Mouse (Mus musculus) ES-CJ7 (cell line): Measurements from ENCODE around the gene Gm6217.
"Not testable (repeated sequence)": the region's sequence is repeated elsewhere in the genome, so short reads cannot be mapped to it uniquely, and the experiment has no call there.

Experiments used
- DNase-seq: peaks from one replicate; pipeline ENCODE4 v3.0.0; 2011; ENCODE audit warnings: low read depth, low spot score

The Gm6217 gene

DNA sequence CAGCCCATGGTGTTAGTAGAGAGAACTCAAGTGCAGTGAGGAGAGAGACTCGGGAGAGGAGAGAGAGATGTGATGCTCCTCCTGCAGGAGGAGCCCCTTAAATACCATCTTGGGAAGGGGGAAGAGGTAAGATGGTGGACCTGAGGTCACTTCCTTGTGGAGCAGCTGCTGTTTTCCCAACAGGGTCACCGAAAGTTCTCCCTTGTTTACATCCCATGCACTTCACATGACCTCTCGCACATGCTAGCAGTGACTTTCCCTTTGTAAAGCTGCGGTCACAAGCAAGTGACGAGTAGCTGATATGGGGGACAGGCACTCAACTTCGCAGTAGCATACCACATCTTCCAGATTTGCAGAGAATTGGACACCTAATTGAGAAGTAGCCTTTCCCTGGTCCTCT, at the start of gene Gm6217:
Gene Gm6217, minus strand, starts transcription at position 74 of the 400 bp plus-strand sequence.
- not testable (repeated sequence) for DNase-seq

DNA sequence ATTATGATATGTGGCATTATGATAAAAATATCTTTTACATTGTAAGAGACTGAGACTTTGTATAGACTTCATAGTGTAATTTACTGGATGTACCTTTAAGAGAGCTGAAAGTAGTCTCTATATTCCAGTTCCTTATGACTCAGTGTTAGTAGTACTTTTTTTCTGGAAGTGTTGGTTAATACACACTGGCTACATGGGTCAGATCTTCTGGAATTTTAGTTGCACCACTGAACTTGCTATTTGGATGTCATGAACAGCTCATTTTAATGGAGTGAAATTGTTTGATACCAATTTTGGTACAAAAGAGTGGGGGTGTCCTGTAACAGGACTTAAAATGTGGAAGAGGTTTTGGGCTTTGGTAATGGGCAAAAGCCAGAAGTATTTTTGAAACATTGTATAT, 46.6 kb upstream of the Gm6217 start:
- no peak for DNase-seq

DNA sequence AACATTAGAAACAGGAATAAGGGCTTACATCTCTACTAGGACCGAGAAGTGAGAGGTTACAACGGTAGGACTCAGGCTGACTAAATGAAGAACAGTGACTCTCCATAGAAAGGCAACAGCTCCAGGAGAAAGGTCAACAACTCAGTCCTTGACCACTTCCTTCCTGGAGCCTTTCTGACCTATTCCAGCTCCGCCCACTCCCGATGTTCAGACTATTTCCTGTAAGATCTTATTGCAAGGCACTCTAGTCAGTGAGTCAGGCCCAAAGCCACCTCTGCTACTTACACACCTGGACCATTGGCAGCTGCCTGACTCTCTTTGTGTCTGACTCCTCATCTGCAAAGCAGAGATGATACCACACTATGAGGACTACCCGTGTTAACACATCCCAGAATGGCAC, 44.6 kb upstream of the Gm6217 start:
- no peak for DNase-seq

DNA sequence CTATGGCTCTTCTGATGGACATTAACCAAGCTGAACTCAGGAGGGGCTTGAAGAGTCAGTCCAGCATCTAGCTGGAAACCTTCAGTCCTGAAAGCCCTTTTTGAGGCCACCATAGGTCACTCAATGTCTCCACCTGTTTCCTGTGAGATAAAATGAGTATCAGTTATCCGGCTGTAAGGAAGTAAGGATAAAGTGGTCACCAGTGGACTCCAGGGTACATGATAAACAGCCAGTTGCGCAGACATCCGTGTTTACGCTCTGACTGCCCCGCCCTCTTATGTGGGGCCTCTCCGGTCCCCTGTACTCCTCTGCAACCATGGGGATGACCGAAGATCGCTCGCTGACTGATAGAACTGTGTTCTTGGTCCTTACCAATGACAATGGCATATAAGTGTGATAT, 43.1 kb upstream of the Gm6217 start:
- DNase-seq: no peak

- no peak for DNase-seq
Observed at GRCm38 (mm10) chr1:82973901-82974300, 42.7 kb upstream of the Gm6217 start.

DNA sequence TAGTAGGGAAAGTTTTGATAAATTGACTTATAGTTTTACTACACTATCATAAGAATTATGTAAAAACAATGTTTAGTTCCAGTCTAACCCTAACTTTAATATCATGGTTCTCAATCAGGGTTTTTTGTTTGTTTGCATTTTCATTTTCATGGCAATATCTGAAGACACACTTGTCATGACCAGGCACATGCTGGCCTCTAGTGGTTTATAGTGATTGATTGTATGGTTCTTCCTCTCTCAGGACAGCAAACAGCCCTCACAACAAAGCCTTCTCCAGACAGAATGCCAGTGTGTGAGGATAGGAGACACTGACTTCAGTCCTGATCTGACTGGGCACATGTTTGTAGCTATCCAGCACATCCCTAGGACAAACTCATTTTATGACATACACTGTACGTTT, 42.0 kb upstream of the Gm6217 start:
- no peak for DNase-seq

DNA sequence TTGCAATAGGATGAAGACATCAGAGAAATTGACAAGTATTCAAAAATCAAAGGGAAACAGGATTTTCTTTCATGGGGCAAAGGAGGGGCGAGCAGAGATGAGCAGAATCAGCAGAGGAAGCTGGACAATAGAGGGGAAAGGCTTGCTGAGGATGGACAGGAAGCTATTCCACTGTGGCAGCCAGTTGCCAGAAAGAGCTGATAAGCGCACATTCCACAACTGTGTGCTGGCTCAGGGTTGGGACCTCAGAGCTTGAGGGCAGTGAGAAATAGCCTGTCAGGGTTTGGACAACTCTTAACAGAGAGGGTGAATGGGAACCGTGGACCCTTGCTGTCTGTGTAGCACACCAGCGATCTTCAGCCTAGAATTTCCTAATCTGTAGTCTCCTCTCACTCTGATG, 40.8 kb upstream of the Gm6217 start:
- DNase-seq: no peak

DNA sequence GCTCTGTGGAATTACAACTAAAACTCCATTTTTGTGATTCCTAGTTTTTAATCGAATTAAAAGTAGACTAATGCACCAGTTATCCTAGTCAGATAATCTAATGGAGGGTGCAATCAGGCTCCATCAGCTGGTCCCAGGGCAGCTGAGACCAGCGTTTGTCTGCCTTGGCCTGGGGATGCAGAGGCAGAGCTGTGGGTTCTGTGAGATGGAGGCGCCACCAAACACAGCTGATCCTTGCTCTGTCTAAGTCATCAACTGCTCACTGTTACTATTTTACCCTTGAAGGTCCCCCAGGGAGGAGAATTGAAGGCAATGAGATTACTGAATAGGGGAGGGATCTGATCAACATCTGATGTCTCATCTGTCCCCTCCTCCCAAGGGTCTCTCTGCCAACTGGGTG, 35.2 kb upstream of the Gm6217 start:
- DNase-seq: no peak

- peak; percentile 76 for DNase-seq
Observed at GRCm38 (mm10) chr1:82959870-82960385, 28.7 kb upstream of the Gm6217 start, which contains the start of gene Gm47955. Gene Gm47955, plus strand, starts transcription at chr1:82960286.

GRCm38 (mm10) chr1:82955913-82956312, 24.7 kb upstream of the Gm6217 start, which contains the start of gene Gm7544:
Gene Gm7544, minus strand, starts transcription at chr1:82956013.
- DNase-seq: not testable (repeated sequence)

- DNase-seq: peak; percentile 59
Observed at GRCm38 (mm10) chr1:82948601-82949000, 17.4 kb upstream of the Gm6217 start.

GRCm38 (mm10) chr1:82946029-82946428, 14.8 kb upstream of the Gm6217 start:
- not testable (repeated sequence) for DNase-seq

DNA sequence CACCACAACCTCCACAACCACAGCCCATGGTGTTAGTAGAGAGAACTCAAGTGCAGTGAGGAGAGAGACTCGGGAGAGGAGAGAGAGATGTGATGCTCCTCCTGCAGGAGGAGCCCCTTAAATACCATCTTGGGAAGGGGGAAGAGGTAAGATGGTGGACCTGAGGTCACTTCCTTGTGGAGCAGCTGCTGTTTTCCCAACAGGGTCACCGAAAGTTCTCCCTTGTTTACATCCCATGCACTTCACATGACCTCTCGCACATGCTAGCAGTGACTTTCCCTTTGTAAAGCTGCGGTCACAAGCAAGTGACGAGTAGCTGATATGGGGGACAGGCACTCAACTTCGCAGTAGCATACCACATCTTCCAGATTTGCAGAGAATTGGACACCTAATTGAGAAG, 12.1 kb upstream of the Gm6217 start, which contains the start of gene A030003K21Rik:
Gene A030003K21Rik, minus strand, starts transcription at position 94 of the 400 bp plus-strand sequence.
- DNase-seq: not testable (repeated sequence)

DNA sequence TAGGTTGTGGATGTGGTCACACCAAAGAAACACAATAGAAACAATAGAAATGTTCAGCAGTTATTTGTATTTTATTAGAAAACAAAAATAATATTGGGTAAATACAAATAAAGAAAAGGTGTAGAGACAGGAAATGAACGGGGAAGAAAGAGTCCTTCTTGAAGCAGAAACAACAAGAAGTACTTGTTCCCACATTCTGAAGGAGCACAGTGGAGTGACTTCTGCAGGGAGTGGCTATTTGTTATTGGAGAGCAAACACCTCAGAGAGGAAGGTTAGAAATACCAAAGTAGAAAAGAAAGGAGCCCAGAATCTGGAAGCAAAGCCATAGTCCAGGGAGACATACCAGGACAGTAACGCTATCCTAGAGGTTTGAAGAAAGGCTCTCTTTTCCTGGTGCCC, 11.3 kb upstream of the Gm6217 start:
- not testable (repeated sequence) for DNase-seq

DNA sequence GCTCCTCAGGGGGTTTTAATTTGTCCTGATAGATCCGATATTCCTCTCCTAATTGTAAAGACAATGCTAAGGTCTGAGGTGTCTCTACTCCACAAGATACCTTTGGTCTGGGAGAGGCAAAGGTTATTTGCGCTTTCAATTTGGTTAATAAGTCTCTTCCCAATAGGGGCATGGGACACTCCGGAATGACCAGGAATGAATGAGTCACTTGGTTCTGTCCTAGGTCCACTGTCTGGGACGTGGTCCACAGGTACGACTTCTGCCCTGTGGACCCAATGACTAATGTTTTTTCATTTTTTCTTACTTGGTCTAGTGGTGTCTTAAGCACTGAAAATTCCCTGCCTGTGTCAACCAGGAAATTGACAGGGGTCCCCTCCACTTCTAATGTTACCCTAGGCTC, 7.5 kb upstream of the Gm6217 start:
- DNase-seq: no peak

DNA sequence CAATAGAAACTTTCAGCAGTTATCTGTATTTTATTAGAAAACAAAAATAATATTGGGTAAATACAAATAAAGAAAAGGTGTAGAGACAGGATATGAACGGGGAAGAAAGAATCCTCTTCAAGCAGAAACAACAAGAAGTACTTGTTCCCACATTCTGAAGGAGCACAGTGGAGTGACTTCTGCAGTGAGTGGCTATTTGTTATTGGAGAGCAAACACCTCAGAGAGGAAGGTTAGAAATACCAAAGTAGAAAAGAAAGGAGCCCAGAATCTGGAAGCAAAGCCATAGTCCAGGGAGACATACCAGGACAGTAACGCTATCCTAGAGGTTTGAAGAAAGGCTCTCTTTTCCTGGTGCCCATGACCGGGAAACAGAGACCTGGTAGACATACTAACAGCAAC, 641 bp downstream of the Gm6217 start:
- DNase-seq: not testable (repeated sequence)

DNA sequence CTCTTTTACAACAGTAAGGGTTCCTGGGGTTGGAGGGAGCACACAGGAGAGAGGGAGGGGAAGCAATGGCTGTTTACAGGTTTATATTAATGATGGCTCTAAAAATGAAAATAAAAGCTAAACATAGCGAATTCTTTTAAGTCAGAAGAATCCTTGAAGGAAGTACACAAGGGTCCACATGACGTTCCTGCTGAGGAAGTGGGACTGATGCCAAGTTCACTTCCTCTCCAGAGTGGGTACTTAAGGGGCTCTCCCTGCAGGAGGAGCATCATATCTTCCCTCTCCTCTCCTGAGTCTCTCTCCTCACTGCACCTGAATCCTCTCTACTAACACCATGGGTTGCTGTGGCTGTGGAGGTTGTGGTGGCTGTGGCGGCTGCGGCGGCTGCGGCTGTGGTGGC, 6.5 kb downstream of the Gm6217 start, which contains the start of gene A030014E15Rik:
Gene A030014E15Rik, plus strand, starts transcription at position 268 of the 400 bp plus-strand sequence.
- peak; percentile 31 for DNase-seq

GRCm38 (mm10) chr1:82913434-82913833, 17.8 kb downstream of the Gm6217 start:
- DNase-seq: not testable (repeated sequence)

- peak; percentile 48 for DNase-seq
Observed at GRCm38 (mm10) chr1:82913025-82913424, 18.2 kb downstream of the Gm6217 start, which contains the start of gene A030005L19Rik. Gene A030005L19Rik, plus strand, starts transcription at chr1:82913325.

DNA sequence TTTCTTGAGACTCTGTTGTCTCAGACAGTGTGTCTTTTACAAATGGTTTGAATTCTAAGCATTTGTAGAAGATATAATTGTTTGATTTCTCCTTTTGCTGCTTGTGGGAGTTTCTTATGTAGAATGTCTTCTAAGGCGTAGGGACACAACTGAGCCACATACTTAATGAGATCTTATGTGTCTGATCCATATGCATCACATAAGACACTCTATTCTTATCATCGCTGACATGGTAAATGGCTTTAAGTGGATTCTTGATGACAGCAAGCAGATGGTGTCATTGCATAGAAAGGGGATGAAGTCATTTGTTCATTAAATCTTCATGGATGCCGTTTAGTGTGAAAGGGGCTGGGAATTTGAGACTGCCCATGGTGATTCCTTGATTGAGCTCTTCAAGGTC, 25.3 kb downstream of the Gm6217 start:
- no peak for DNase-seq

GRCm38 (mm10) chr1:82901201-82901600, 30.0 kb downstream of the Gm6217 start:
- no peak for DNase-seq

- DNase-seq: no peak
Observed at GRCm38 (mm10) chr1:82900567-82900966, 30.6 kb downstream of the Gm6217 start.

DNA sequence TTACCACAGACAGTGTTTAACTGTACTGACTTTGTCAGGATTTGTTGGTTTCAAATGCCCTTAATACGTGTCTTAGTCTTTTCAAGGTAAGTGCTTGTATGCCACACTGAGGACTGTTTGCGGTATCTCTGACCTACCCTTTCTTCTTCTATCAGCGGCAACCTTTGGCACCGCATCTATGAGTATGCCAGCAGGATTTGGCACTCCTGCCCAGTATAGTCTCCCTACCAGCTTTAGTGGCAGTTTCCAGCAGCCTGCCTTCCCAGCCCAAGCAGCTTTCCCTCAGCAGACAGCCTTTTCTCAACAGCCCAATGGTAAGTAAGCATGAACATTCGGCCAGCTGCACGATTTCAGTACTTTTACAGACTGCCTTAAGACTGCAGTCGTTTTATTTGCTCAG, 37.9 kb downstream of the Gm6217 start:
- DNase-seq: no peak
